Mouse (Mus musculus) lung, adult 2 months (tissue): ENCODE measurements around the gene Tmem235.

Source experiments
- CTCF ChIP-seq: fragments of 200-500 bp; IDR thresholded peaks from 2 replicates; pipeline ENCODE4 v1.5.1; 2011; ENCODE audit warnings: mild to moderate bottlenecking, low read length, control low read depth; ENCODE audit not compliant: insufficient read depth
- POLR2A ChIP-seq: fragments of 200-500 bp; IDR thresholded peaks from 2 replicates; pipeline ENCODE4 v1.6.1; 2011; ENCODE audit warnings: low read depth, mild to moderate bottlenecking, control low read depth, low read length, borderline replicate concordance; ENCODE audit errors: extremely low read depth

DNA sequence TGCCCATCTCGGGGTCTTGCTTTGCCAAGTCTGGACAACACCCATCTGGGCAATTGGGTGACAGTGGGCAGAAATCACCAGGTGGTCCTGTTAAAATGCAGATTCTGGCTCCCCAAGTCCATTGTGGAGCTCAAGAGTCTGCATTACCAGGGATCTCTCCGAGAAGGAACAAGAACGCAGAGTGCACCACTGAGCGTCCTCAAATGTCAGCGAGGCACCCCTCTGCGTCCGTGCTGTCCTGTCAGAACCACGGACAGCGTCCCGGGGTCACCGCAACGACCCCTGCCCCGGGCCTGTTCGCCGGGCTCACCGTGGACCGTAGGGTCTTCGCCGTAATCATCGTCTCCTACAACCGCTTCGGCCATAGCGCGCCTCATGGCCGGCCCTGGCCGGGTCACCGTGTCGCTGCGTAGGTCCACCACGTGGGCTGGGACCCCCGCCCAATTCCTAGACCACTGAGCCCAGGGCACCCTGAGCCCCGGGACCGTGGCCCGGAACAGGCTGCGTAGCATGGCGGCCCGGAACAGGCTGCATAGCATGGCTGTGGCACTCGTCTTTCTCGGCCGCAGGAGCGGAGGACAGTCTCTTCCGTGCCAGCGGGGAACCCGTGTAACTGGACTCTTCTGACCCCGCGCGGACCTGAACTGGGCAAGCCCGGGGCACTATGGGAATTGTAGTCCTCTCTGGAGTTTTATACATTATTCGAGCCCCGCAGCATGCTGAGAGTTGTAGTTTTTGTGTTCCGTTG, 12.5 kb downstream of the Tmem235 start, which contains the start of gene Tha1:
- TF ChIP-seq CTCF (no peak), POLR2A (peak; percentile 67; the same call in 1 of the 2 replicates)
